Mouse (Mus musculus) intestine, postnatal 0 days (tissue): ENCODE measurements around the gene Jmjd6. TPM values are rescaled to one million over a fixed set of nuclear protein-coding genes. Genes with fewer than 3 reads are reported as not detected.
A peak's percentile ranks its signal among the peaks of the same experiment; 100 is the strongest.

Source experiments
- ATAC-seq: fragments of 200-750 bp; cut with Nextera tagmentation; 2 replicates; pipeline ENCODE4 v1.8.0; 2017; ENCODE audit warnings: mild to moderate bottlenecking, moderate TSS enrichment, moderate library complexity
- H3K27ac ChIP-seq: fragments of 300-500 bp; sonication (generic); 2 replicates; pipeline ENCODE4 v1.5.1; 2014; ENCODE audit warnings: mild to moderate bottlenecking, low read depth, low read length, moderate library complexity
- H3K27me3 ChIP-seq: fragments of 300-500 bp; sonication (generic); replicated peaks from 2 replicates; pipeline ENCODE4 v1.6.1; 2014; ENCODE audit warnings: low read length, mixed read lengths; ENCODE audit not compliant: control insufficient read depth, insufficient read depth
- H3K36me3 ChIP-seq: fragments of 300-500 bp; sonication (generic); 2 replicates; pipeline ENCODE4 v1.6.1; 2014; ENCODE audit warnings: mild to moderate bottlenecking, moderate library complexity; ENCODE audit not compliant: control insufficient read depth, insufficient read depth
- H3K4me1 ChIP-seq: fragments of 300-500 bp; sonication (generic); replicated peaks from 2 replicates; pipeline ENCODE4 v1.6.1; 2014; ENCODE audit warnings: antibody characterized with exemption, low read length, mixed read lengths; ENCODE audit not compliant: control insufficient read depth, insufficient read depth
- H3K4me2 ChIP-seq: fragments of 300-500 bp; sonication (generic); replicated peaks from 2 replicates; pipeline ENCODE4 v1.6.1; 2014; ENCODE audit warnings: low read depth, mild to moderate bottlenecking, moderate library complexity
- H3K4me3 ChIP-seq: fragments of 300-500 bp; sonication (generic); 2 replicates; pipeline ENCODE4 v1.5.1; 2014; ENCODE audit warnings: low read depth, low read length
- H3K9ac ChIP-seq: fragments of 300-500 bp; sonication (generic); 2 replicates; pipeline ENCODE4 v1.6.1; 2014; ENCODE audit warnings: mild to moderate bottlenecking, low read depth, low read length
- H3K9me3 ChIP-seq: fragments of 300-500 bp; sonication (generic); 2 replicates; pipeline ENCODE4 v1.6.1; 2016; ENCODE audit warnings: mixed run types; ENCODE audit not compliant: control insufficient read depth
- CTCF ChIP-seq: sonication (generic); IDR thresholded peaks from 2 replicates; pipeline ENCODE4 v1.5.1; 2016; ENCODE audit warnings: low read depth, mild to moderate bottlenecking, control low read depth, antibody characterized with exemption, moderate library complexity
- WGBS: fragments of 180-500 bp; shearing (Covaris S2); extraction: QIAGEN DNeasy Blood & Tissue Kit; methylation state at CpG from one replicate; pipeline ENCODE4 v1.1.7; 2014; 5-methylcytosine and 5-hydroxymethylcytosine counted together
- polyA plus RNA-seq: library from polyadenylated mRNA; unstranded; fragments of >200 nt; fragmentation: Nextera tagmentation; extraction: Ambion mirVana; gene quantifications from 2 replicates; pipeline ENCODE4 v1.2.1, GENCODE M21; 2015

Gene Jmjd6
- polyA plus RNA-seq, 1 experiment from 2014 or later = 44.4 TPM

- no peaks in the 10 kb centered on the region for H3K9me3 ChIP-seq
- H3K27ac ChIP-seq = 0 out of 2 replicates have a peak overlapping the region, but pooled peaks have one; percentile 8
- no peak overlapping the region for H3K4me3 ChIP-seq
- H3K4me2 ChIP-seq = peak overlapping the region; percentile 40
- peaks cover 58% of the 10 kb centered on the region for H3K36me3 ChIP-seq
- no peak for TF ChIP-seq CTCF
- H3K27me3 ChIP-seq = no peaks in the 10 kb centered on the region
- H3K9ac ChIP-seq = no peak overlapping the region
- ATAC-seq = no peak
- peaks cover 11% of the 10 kb centered on the region; the same call in 1 of the 2 replicates for H3K4me1 ChIP-seq
- WGBS = 54% methylated on average over 7 of the region's 7 CpGs
Measured at GRCm38 (mm10) chr11:116839601-116840000, 3.6 kb downstream of the Jmjd6 start.

DNA sequence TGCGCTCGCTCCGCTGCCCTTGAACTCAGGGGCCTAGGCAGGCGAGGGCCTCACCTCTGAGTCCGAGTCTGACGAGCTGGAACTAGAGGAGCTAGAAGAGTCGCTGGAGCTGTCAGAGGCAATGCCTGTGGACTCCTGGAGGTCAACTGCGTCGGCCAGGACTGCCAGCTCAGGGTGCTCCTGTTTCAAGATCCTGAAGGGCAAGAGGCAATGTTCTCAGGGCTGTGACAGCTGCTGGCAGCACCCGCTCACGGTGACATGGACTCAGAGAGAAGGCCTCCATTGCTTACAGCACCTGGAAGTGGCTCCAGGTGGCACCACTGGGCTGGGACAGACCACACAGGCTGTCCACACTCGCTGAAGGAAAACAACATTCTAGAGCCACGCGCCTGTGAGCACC, 4.3 kb downstream of the Jmjd6 start:
- TF ChIP-seq CTCF = peak; percentile 48
- peaks cover 63% of the 10 kb centered on the region for H3K36me3 ChIP-seq
- H3K4me1 ChIP-seq = peaks cover 11% of the 10 kb centered on the region; the same call in 1 of the 2 replicates
- H3K9me3 ChIP-seq = no peaks in the 10 kb centered on the region
- peak overlapping the region; percentile 50 for H3K27ac ChIP-seq
- WGBS = 76% methylated on average over 14 of the region's 14 CpGs
- ATAC-seq = no peak
- H3K9ac ChIP-seq = no peak overlapping the region
- H3K4me3 ChIP-seq = no peak overlapping the region
- no peaks in the 10 kb centered on the region for H3K27me3 ChIP-seq
- no peak overlapping the region for H3K4me2 ChIP-seq

DNA sequence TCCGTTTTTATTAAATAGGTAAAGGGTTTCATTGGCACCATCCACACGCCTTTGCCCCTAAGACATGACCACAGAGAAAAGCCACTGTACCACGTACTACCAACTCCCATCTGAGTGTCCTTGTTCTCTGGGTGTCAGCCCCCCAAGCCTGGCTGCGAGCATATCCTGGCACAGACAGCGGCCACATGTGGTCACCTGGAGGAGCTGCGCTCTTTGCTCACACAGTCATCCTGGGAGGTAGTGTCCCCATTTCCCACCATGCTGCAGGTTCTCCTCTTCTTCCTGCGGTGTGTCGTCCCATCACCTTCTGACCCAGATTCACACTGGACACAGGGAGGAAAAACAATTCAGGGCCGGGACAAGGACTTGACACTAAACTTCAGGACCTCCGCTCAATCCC, 5.8 kb downstream of the Jmjd6 start:
- Histone ChIP-seq H3K9me3 (no peaks in the 10 kb centered on the region), H3K4me2 (no peak overlapping the region), H3K4me3 (no peak overlapping the region), H3K4me1 (peaks cover 11% of the 10 kb centered on the region; the same call in 1 of the 2 replicates), H3K36me3 (peaks cover 68% of the 10 kb centered on the region), H3K27me3 (no peaks in the 10 kb centered on the region), H3K9ac (no peak overlapping the region), H3K27ac (no peak overlapping the region)
- ATAC-seq = no peak
- WGBS = 88% methylated on average over 10 of the region's 10 CpGs
- peak; percentile 39 for TF ChIP-seq CTCF

DNA sequence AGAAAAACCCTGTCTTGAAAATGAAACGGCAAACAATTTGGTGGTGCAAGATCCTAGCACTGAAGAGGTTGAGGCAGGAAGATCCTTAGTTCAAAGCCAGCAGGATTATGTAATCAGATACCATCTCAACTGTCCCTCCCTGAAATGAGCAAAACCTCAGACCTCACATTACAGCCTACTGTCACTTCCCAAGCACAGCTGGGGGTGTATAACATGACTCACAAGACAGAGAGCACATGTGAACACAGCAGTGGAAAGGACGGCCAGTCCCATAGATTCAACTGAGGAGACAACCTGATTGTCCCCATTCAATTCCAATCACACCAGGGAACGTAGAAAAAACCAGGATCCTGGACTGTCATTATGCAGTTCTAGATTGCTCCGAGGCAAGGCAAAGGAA, 7.0 kb downstream of the Jmjd6 start:
- ATAC-seq = no peak
- no peak overlapping the region for H3K4me2 ChIP-seq
- H3K4me3 ChIP-seq = no peak overlapping the region
- H3K36me3 ChIP-seq = peaks cover 72% of the 10 kb centered on the region
- no peak overlapping the region for H3K27ac ChIP-seq
- TF ChIP-seq CTCF = no peak
- peaks cover 9% of the 10 kb centered on the region; the same call in 1 of the 2 replicates for H3K4me1 ChIP-seq
- H3K9ac ChIP-seq = no peak overlapping the region
- no peaks in the 10 kb centered on the region for H3K27me3 ChIP-seq
- 91% methylated on average over 4 of the region's 4 CpGs for WGBS
- no peaks in the 10 kb centered on the region for H3K9me3 ChIP-seq

DNA sequence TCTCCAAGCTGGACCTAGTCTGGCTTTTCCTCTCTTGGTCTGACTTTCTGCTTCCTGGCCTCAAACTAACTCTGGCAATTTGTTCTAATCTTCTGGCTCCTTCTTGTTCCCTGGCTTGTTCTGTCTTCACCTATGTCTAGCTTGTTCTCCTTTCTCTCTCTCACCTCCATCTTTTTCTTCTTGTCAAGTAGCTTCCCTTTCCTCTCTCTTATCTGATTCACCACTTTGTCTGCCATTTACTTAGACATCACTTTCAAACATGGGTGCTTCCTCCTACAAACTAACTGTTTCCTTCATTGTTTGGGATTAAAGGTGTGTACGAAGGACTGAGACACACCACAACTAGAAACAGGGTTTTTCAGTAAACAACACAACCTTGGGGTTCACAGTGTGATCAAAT, 8.3 kb downstream of the Jmjd6 start:
- no peaks in the 10 kb centered on the region for H3K9me3 ChIP-seq
- H3K27ac ChIP-seq = no peak overlapping the region
- H3K4me3 ChIP-seq = no peak overlapping the region
- no peak overlapping the region for H3K9ac ChIP-seq
- no peak for TF ChIP-seq CTCF
- no peaks in the 10 kb centered on the region for H3K27me3 ChIP-seq
- H3K4me1 ChIP-seq = no peaks in the 10 kb centered on the region
- no peak overlapping the region for H3K4me2 ChIP-seq
- ATAC-seq = no peak
- H3K36me3 ChIP-seq = peaks cover 66% of the 10 kb centered on the region
- 89% methylated on average over 1 of the region's 1 CpGs for WGBS

DNA sequence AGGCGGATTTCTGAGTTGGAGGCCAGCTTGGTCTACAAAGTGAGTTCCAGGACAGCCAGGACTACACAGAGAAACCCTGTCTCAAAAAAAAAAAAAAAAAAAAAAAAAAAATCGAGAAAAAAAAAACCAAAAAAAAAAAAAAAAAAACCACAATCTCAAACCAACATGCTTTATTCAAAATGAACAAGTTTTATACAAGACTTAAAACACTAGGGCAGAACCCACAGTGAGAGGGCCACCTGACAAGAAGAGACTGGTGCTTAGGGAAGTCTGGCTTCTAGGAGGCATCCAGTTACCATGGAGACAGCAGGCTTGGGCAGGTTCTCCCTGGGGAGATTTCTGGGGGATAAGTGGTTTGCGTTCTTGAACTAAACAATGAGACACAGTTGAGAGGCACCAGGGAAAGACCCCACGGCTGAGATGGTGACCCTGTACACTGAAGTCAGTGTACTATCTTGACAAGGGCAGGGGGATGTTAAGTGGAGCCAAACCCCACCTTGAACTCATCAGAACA, 11.0 kb downstream of the Jmjd6 start:
- TF ChIP-seq CTCF = no peak
- Histone ChIP-seq H3K4me2 (no peak overlapping the region), H3K27me3 (no peaks in the 10 kb centered on the region), H3K4me3 (no peak overlapping the region), H3K9me3 (no peaks in the 10 kb centered on the region), H3K4me1 (peaks cover 4% of the 10 kb centered on the region), H3K36me3 (peaks cover 42% of the 10 kb centered on the region), H3K9ac (no peak overlapping the region), H3K27ac (no peak overlapping the region)
- 42% methylated on average over 4 of the region's 4 CpGs for WGBS
- ATAC-seq = no peak
